ENCODE assay signal across 8 mouse cellular contexts in genomic region chr10:70520143-70521131, GRCm38 (mm10).
DNase-seq lines count a peak whose midpoint lies in the region; ATAC-seq lines count a peak whose summit lies in the region.

No protein-coding gene starts in this region.

- peak; percentile 88 for ATAC-seq in forebrain, embryonic 11.5 days (replicated peaks; ENCODE audit: low FRiP score)
- peak; percentile 82 for ATAC-seq in limb, embryonic 12.5 days (ENCODE audit: insufficient number of reproducible peaks, insufficient read depth, low FRiP score, low TSS enrichment, low read depth)
- ATAC-seq in neural tube, embryonic 11.5 days (ENCODE audit: insufficient read depth, low FRiP score, low TSS enrichment) = peak; percentile 89
- ATAC-seq in erythroid progenitor cell, adult 5-6 weeks (replicated peaks; ENCODE audit: low FRiP score, poor library complexity, severe bottlenecking) = no peak

- under 1% methylated on average over 38 of the region's 38 CpGs for WGBS in forebrain, embryonic 11.5 days
- WGBS in limb, embryonic 12.5 days = 1% methylated on average over 38 of the region's 38 CpGs
- under 1% methylated on average over 38 of the region's 38 CpGs for WGBS in neural tube, embryonic 11.5 days

- intact Hi-C loops in heart, postnatal 10 days (cut with DNase I) = no loop called here

- H3K9ac ChIP-seq in forebrain, embryonic 11.5 days (ENCODE audit: low read length) = peak overlapping the region; percentile 60
- peak overlapping the region; percentile 59 for H3K9ac ChIP-seq in limb, embryonic 12.5 days (replicated peaks)
- peak overlapping the region; percentile 57 for H3K9ac ChIP-seq in neural tube, embryonic 11.5 days (ENCODE audit: low read length)

- peak overlapping the region; percentile 41; the same call in 1 of the 2 replicates for H3K27ac ChIP-seq in forebrain, embryonic 11.5 days (ENCODE audit: low read depth, low read length)
- peak overlapping the region; percentile 87 for H3K27ac ChIP-seq in limb, embryonic 12.5 days
- no peak overlapping the region for H3K27ac ChIP-seq in neural tube, embryonic 11.5 days (ENCODE audit: low read depth, low read length)

- peaks cover 2% of the 10 kb centered on the region; the same call in 1 of the 2 replicates for H3K27me3 ChIP-seq in forebrain, embryonic 11.5 days (ENCODE audit: control insufficient read depth, insufficient read depth, low read length)
- H3K27me3 ChIP-seq in limb, embryonic 12.5 days = no peaks in the 10 kb centered on the region
- H3K27me3 ChIP-seq in neural tube, embryonic 11.5 days (ENCODE audit: control insufficient read depth, insufficient read depth, low read length) = no peaks in the 10 kb centered on the region

- H3K9me3 ChIP-seq in forebrain, embryonic 11.5 days (ENCODE audit: control insufficient read depth, low read length) = no peaks in the 10 kb centered on the region
- H3K9me3 ChIP-seq in limb, embryonic 12.5 days = no peaks in the 10 kb centered on the region
- H3K9me3 ChIP-seq in neural tube, embryonic 11.5 days (ENCODE audit: control insufficient read depth, low read length) = no peaks in the 10 kb centered on the region

- H3K36me3 ChIP-seq in forebrain, embryonic 11.5 days (ENCODE audit: control insufficient read depth, insufficient read depth, low read length) = no peaks in the 10 kb centered on the region
- H3K36me3 ChIP-seq in limb, embryonic 12.5 days = no peaks in the 10 kb centered on the region
- no peaks in the 10 kb centered on the region for H3K36me3 ChIP-seq in neural tube, embryonic 11.5 days (ENCODE audit: control insufficient read depth, insufficient read depth, low read length)

- peaks cover 13% of the 10 kb centered on the region; the same call in 1 of the 2 replicates for H3K4me1 ChIP-seq in forebrain, embryonic 11.5 days (replicated peaks; ENCODE audit: control insufficient read depth, insufficient read depth, low read length)
- peaks cover 20% of the 10 kb centered on the region for H3K4me1 ChIP-seq in limb, embryonic 12.5 days (replicated peaks)
- peaks cover 9% of the 10 kb centered on the region for H3K4me1 ChIP-seq in neural tube, embryonic 11.5 days (ENCODE audit: control insufficient read depth, insufficient read depth, low read length)

- H3K4me3 ChIP-seq in forebrain, embryonic 11.5 days (ENCODE audit: low read depth, low read length) = peak overlapping the region; percentile 44
- H3K4me3 ChIP-seq in limb, embryonic 12.5 days (replicated peaks) = peak overlapping the region; percentile 52
- H3K4me3 ChIP-seq in neural tube, embryonic 11.5 days (ENCODE audit: low read depth, low read length) = peak overlapping the region; percentile 45

- peak overlapping the region; percentile 91 for H3K4me2 ChIP-seq in forebrain, embryonic 11.5 days (ENCODE audit: low read depth, low read length, severe bottlenecking)
- peak overlapping the region; percentile 93 for H3K4me2 ChIP-seq in limb, embryonic 12.5 days
- peak overlapping the region; percentile 90 for H3K4me2 ChIP-seq in neural tube, embryonic 11.5 days (ENCODE audit: low read depth)

- peak; percentile 34 to 69 for DNase-seq in adrenal gland, adult (ENCODE audit: inconsistent age in 2 of 2, low spot score in 1 of 2)
- DNase-seq in adrenal gland, postnatal 4 days (ENCODE audit: low spot score in 2 of 2) = no peak
- DNase-seq in WW6 (ENCODE audit: low read depth, low spot score) = peak; percentile 31
- peak; percentile 79 for DNase-seq in forebrain, embryonic 11.5 days (ENCODE audit: low spot score)
- peak; percentile 40 to 48 for DNase-seq in heart, postnatal 10 days
- peak; percentile 75 for DNase-seq in neural tube, embryonic 11.5 days (ENCODE audit: low spot score)

Comparison
In these comparisons a context has a peak if more than half of its experiments do, and no peak if none do; other contexts are left out.
1. DNase-seq: peak in adrenal gland, adult (2 of 2), WW6 (single experiment), forebrain, embryonic 11.5 days (single experiment), heart, postnatal 10 days (2 of 2) and neural tube, embryonic 11.5 days (single experiment); none in adrenal gland, postnatal 4 days (0 of 2).
2. Peak in every context shown above with its lines, with median percentiles within 50 percentile points of each other: H3K4me2 ChIP-seq, H3K4me3 ChIP-seq and H3K9ac ChIP-seq.